Mouse (Mus musculus) T-helper 17 cell (primary cell): ENCODE measurements around the gene Igsf3.

ENCODE experiments used
- in situ Hi-C, 2 experiments: fragments of 300-600 bp; cut with MboI, MseI; formaldehyde crosslinking; loops; 1 replicate in 1 of 2; 2 replicates in 1 of 2; pipeline ENCODE4 v1.15.1; 2025; ENCODE audit warnings: high pct_unique_total_duplicates in 2 of 2

Gene Igsf3

DNA sequence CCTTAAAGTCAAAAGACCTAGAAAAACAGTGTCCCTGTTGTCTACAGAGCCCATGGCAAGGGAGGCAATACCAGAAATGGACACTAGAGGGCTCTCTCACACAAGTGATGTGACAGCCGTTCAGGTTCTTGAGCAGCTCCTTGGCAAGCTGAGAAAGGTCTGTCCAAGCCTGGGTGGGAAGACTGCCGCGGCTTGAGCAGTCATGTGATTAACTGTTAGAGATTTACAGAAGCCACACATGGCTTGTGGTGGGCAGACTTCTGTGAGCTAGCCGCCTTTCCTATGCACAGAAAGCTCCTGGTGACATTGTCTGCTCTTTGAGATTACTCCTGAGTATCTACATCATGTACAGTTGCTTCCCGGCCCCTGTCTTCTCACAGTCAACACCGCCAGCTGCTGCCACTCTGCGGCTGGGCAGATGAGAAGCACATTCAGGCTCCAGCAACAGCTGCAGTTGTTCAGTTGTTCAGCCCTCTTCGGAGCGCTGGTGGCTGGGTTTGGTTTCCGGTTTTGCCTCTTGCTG, 117.1 kb downstream of the Igsf3 start:
- in situ Hi-C loops: loop anchor here in 1 of 2 experiments (5.0 kb wide), 1 partner anchor 313 kb away; no protein-coding TSS in a partner anchor

GRCm38 (mm10) chr3:101497432-101498030, 120.6 kb downstream of the Igsf3 start:
- in situ Hi-C loops: loop anchor here in 1 of 2 experiments (5.0 kb wide), 1 partner anchor 315 kb away; no protein-coding TSS in a partner anchor

DNA sequence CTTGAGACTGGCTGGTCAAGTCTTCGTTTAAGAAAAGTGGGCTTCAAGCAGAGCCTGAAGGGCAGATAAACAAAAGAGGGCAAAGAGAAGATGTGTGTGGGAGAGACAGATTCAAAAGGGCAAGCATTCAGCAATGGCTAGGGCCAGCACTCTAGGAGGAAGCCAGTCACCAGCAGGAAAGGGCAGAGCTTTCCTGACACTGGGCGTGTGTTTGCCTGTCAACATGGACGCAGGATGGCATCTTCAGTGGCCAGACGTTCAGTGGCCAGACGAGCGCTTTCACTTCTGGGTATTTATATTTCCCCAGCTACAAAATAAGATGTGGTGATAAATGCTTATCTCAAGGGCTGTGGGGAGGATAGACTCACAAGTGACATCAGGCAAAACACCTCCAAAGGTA, 123.0 kb downstream of the Igsf3 start:
- in situ Hi-C loops: loop anchor here in 1 of 2 experiments (5.0 kb wide), 1 partner anchor 312 kb away; no protein-coding TSS in a partner anchor

DNA sequence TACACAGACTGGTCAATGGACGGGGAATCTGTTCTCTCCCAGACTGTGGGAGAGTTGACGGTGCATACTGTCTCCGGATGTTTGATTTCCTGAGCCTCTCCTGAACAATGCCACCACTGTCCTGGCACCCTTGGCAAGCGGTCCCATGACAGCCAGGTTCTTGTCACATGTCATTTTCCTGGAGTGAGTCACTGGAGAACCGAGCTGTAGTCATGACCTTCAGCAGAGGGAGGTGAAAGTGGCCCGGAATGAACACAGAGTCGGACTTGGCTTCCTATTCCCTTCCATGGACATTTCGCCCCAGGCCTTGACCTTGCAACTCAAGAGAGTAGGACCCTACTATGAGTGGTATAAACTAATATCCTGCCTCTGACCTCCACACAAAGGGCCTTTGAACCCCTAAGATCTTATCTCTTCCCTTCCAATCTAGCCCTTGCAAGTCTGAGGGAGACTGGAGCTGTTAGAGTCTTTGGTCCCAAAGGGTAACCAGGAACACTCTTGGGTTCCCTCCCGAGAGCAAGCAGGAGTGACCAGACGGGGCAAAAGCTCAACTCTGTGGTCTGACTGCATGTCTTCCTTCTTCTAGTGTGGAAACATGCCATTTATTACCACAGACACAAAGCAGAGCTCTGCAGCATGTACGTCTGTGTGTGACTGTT, 123.6 kb downstream of the Igsf3 start:
- in situ Hi-C loops: no loop called here

GRCm38 (mm10) chr3:101501611-101502010, 124.7 kb downstream of the Igsf3 start:
- in situ Hi-C loops: no loop called here

GRCm38 (mm10) chr3:101502086-101502760, 125.3 kb downstream of the Igsf3 start:
- in situ Hi-C loops: no loop called here

- in situ Hi-C loops: no loop called here
These were observed 129.3 kb downstream of the Igsf3 start for GRCm38 (mm10) chr3:101506179-101506578.

GRCm38 (mm10) chr3:101506970-101507702, 130.3 kb downstream of the Igsf3 start:
- in situ Hi-C loops: no loop called here

DNA sequence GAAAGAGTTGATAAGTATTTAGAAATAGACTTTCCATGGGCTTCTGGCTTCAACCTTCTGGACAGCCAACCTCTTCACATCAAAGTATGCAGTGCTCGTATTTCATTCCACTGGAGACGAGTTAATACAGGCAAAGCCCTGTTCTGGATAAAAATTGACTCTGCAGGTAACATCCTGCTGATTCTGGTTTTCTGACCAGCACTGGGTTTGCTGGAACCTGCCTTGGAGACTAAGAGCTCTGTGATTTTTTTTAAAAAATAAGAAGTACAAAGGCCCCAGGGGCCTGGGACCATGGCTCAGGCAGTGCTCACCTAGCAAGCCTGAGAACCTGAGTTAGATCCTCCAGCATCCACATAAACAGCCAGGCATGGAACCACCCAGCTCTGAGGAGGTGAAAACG, 130.9 kb downstream of the Igsf3 start:
- in situ Hi-C loops: no loop called here

DNA sequence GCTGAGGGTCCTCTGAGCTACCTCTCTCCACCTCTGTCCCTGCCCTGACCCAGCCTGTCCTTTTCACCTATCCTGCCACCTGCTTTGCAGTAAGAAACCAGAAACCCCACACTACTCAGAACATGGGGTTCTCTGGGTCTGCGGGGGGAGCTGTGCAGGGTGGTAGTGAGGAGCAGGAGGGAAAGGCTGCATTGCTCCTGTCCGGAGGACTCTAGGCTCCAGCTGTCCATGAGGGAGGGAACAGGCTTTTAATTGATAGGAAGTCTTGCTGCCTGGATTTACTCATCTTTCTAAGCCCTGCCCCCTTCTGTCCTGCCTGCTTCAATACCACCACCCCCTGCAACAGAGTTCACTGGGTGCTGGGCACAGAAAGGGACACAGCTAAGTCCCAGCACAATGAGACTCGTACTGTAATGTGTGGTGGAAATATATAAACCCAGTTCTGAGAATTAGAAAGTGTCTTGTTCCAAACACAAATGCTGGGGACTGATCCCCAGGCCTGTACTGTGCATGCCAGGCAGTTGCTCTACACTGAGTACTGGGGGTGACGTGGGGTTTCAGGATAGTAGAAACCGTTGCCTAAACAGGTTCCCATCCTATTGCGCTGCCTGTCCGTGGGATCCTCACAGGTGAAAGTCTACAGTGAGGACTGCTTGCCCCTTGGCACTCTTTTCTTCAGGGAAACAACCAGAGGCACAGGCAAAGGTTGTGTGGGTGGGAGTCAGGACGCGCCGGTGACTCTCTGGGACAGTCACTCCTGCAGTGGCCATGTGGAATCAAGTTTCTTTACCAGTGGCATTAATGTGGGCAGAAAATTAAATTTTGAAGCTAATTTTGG, 133.0 kb downstream of the Igsf3 start:
- in situ Hi-C loops: no loop called here

GRCm38 (mm10) chr3:101510632-101511031, 133.7 kb downstream of the Igsf3 start:
- in situ Hi-C loops: no loop called here
